Mouse (Mus musculus) mesoderm, embryonic 11.5 days (tissue): ENCODE measurements around the gene Peli3.
A peak's percentile ranks its signal among the peaks of the same experiment; 100 is the strongest.

Source experiments
- DNase-seq: peaks from one replicate; pipeline ENCODE4 v3.0.0-alpha.2; 2012; ENCODE audit warnings: low read depth, low spot score

Peli3 gene

GRCm38 (mm10) chr19:4915924-4916603 is 26.9 kb downstream of the Peli3 start:
- DNase-seq = no peak

- no peak for DNase-seq
Measured at GRCm38 (mm10) chr19:4909376-4909775, 33.6 kb downstream of the Peli3 start.

GRCm38 (mm10) chr19:4908107-4908506 is 34.8 kb downstream of the Peli3 start:
- peak; percentile 33 for DNase-seq

GRCm38 (mm10) chr19:4905979-4906794 is 36.7 kb downstream of the Peli3 start, which contains the start of gene Bbs1:
TSS of gene Bbs1 (minus strand) at chr19:4906628.
- DNase-seq = peak; percentile 85

- DNase-seq = no peak
Measured at GRCm38 (mm10) chr19:4899888-4900287, 43.0 kb downstream of the Peli3 start.

- no peak for DNase-seq
Measured at GRCm38 (mm10) chr19:4898972-4899371, 44.0 kb downstream of the Peli3 start.

GRCm38 (mm10) chr19:4896780-4897520 is 46.0 kb downstream of the Peli3 start:
- no peak for DNase-seq

- DNase-seq = no peak
Measured at GRCm38 (mm10) chr19:4891798-4892197, 51.1 kb downstream of the Peli3 start.

- no peak for DNase-seq
Measured at GRCm38 (mm10) chr19:4889791-4890190, 53.1 kb downstream of the Peli3 start.

GRCm38 (mm10) chr19:4883961-4884360 is 59.0 kb downstream of the Peli3 start:
- no peak for DNase-seq
